Mouse (Mus musculus): Measurements from ENCODE around the gene Fetub.
"Not testable (repeated sequence)": the region's sequence is repeated elsewhere in the genome, so short reads cannot be mapped to it uniquely, and the experiment has no call there.

Fetub gene

GRCm38 (mm10) chr16:22911986-22912385, 6.1 kb upstream of the Fetub start:
- no peak for DNase-seq (ENCODE audit: low read depth)

GRCm38 (mm10) chr16:22912886-22913285, 5.2 kb upstream of the Fetub start:
- no peak for DNase-seq (ENCODE audit: low read depth)

GRCm38 (mm10) chr16:22914276-22914675, 3.9 kb upstream of the Fetub start:
- no peak for DNase-seq (ENCODE audit: low read depth)

- DNase-seq (ENCODE audit: low read depth) = no peak
Measured at GRCm38 (mm10) chr16:22918664-22919312, 654 bp downstream of the Fetub start.

- no peak for DNase-seq (ENCODE audit: low read depth)
Measured at GRCm38 (mm10) chr16:22919971-22920854, 2.1 kb downstream of the Fetub start.

GRCm38 (mm10) chr16:22921761-22922160, 3.6 kb downstream of the Fetub start:
- no peak for DNase-seq (ENCODE audit: low read depth)

- DNase-seq (ENCODE audit: low read depth) = no peak
Measured at GRCm38 (mm10) chr16:22922433-22922832, 4.3 kb downstream of the Fetub start.

- no peak for DNase-seq (ENCODE audit: low read depth)
Measured at GRCm38 (mm10) chr16:22929575-22929974, 11.4 kb downstream of the Fetub start.

- DNase-seq (ENCODE audit: low read depth) = no peak
Measured at GRCm38 (mm10) chr16:22931431-22932200, 13.5 kb downstream of the Fetub start.

GRCm38 (mm10) chr16:22937631-22938030, 19.5 kb downstream of the Fetub start:
- DNase-seq (ENCODE audit: low read depth) = no peak

GRCm38 (mm10) chr16:22938541-22938940, 20.4 kb downstream of the Fetub start:
- no peak for DNase-seq (ENCODE audit: low read depth)

GRCm38 (mm10) chr16:22939120-22939695, 21.1 kb downstream of the Fetub start:
- no peak for DNase-seq (ENCODE audit: low read depth)

- DNase-seq (ENCODE audit: low read depth) = not testable (repeated sequence)
Measured at GRCm38 (mm10) chr16:22941825-22942476, 23.8 kb downstream of the Fetub start.

GRCm38 (mm10) chr16:22947371-22947770, 29.2 kb downstream of the Fetub start:
- DNase-seq (ENCODE audit: low read depth) = no peak

GRCm38 (mm10) chr16:22950840-22951395, 32.8 kb downstream of the Fetub start, which contains the start of gene Hrg:
Gene Hrg, plus strand, starts transcription at chr16:22951072.
- no peak for DNase-seq (ENCODE audit: low read depth)

- no peak for DNase-seq (ENCODE audit: low read depth)
Measured at GRCm38 (mm10) chr16:22953069-22953468, 34.9 kb downstream of the Fetub start.

- no peak for DNase-seq (ENCODE audit: low read depth)
Measured at GRCm38 (mm10) chr16:22955397-22956084, 37.4 kb downstream of the Fetub start.

- no peak for DNase-seq (ENCODE audit: low read depth)
Measured at GRCm38 (mm10) chr16:22956085-22956439, 37.9 kb downstream of the Fetub start.

GRCm38 (mm10) chr16:22961073-22961472, 42.9 kb downstream of the Fetub start:
- DNase-seq (ENCODE audit: low read depth) = no peak

GRCm38 (mm10) chr16:22962256-22962655, 44.1 kb downstream of the Fetub start:
- no peak for DNase-seq (ENCODE audit: low read depth)

GRCm38 (mm10) chr16:22963293-22963692, 45.2 kb downstream of the Fetub start:
- DNase-seq (ENCODE audit: low read depth) = no peak

Measured in naive thymus-derived CD4-positive, alpha-beta T cell, adult 2 months (primary cell).